Mouse (Mus musculus) retina, adult 2 months (tissue): ENCODE data around the gene Tmem41a.
"Not testable (repeated sequence)": the region's sequence is repeated elsewhere in the genome, so short reads cannot be mapped to it uniquely, and the experiment has no call there.

ENCODE experiments used
- DNase-seq: peaks from one replicate; pipeline ENCODE4 v3.0.0-alpha.2; 2012; ENCODE audit warnings: low read depth, low spot score

Gene Tmem41a

DNA sequence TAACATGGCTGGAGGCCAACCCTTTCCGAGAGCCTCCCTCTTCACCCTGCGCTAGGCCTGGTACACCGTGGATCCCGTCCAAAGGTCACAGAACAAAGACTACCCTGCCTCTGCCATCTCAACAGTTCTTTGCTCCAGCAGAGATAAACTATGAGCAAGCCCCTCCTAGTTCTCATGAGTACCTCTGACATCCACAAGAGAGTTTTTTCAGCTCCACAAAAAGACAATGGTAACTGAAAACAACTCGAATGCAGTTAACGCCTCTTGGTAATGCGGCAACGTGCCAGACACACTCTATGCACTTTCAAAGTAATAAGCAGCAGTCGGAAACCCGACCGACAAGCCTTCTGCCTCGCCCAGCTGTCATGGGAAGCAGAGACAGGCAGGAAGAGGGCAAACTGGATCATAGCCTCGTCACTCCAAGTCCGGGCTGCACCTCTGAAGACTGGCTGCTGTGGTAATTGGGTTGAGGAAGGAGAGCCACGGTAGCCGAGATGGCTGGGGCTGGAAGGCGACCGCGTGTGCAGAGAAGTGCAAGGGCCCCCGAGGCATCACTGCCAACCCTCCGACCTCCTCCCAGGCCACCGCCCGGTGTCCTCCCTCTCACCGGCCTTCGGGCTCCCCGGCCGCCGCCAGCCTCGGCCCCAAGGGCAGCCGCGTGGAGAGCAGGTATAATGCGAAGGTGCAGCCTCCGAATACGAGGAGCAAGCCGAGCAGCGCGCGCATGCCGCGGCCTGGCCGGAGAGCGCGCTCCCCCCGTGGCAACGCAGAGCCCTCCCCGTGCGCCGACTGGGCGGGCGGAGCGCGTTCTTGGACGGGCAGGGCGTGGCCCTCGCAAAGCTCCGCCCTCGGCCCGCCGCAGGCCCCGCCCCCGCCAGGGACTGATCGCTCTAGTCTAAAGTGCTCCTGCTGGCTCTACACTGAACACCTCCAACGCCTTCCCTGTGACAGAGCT, at the start of gene Tmem41a:
Gene Tmem41a, minus strand, starts transcription at position 792 of the 955 bp plus-strand sequence.
- peak; percentile 71 for DNase-seq

DNA sequence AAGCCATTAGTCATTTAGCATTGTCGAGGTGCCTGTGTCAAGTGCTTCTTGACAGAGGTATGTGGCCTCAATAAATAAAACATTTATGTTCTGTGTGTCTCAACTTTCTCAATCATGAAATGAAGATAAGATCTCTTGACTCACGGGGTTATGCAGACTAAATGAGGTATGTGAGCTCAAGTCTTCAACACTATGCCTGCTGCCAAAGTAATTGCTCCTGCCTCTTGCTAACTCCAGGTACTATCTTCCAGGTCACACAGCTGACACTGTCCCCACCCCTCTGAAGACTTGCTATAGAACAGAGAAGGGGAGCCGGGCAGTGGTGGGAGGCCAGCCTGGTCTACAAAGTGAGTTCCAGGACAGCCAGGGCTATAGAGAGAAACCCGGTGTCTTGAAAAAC, 49.0 kb upstream of the Tmem41a start:
- DNase-seq: no peak

DNA sequence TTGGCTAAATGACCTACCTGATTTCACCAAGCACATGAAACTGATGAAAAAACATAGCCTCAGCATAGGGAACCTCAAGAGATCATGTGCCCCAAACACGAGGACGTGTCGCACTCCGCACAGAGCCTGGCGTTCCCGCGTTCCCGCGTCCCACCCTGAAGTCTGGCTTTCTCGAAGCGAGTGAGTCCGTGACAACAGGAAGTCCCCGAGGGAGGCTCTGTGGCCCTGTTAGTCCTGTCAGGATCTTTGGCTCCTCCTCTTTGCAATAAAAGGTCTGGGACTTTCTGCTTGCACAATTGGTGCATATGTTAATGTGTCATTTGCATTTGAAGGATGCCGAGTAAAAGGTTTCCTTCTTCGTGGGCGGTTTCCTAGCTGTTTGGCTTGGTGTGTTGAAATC, 48.0 kb upstream of the Tmem41a start, which contains the start of gene Liph:
Gene Liph, minus strand, starts transcription at position 360 of the 400 bp plus-strand sequence.
- DNase-seq: no peak

- DNase-seq: no peak
Observed at GRCm38 (mm10) chr16:21991774-21992173, 44.4 kb upstream of the Tmem41a start.

GRCm38 (mm10) chr16:21990893-21991292, 43.5 kb upstream of the Tmem41a start:
- DNase-seq: not testable (repeated sequence)

DNA sequence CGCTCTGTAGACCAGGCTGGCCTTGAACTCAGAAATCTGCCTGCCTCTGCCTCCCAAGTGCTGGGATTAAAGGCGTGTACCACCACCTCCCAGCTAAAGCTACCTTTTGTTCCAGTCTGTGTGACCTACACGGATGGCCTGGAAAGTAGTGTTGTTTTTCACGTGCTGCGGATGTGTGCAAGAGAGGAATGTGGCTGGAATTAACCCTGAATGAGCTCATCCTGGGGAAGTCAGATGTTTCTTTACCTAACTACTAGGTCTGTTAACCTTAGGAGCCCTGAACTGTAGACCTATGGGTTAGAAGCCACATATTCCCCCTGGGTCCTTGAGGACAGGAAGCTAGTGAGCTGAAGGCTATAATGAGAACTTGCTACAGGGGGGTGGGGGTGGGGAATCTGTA, 40.6 kb upstream of the Tmem41a start:
- no peak for DNase-seq

GRCm38 (mm10) chr16:21986191-21986590, 38.8 kb upstream of the Tmem41a start:
- DNase-seq: no peak

DNA sequence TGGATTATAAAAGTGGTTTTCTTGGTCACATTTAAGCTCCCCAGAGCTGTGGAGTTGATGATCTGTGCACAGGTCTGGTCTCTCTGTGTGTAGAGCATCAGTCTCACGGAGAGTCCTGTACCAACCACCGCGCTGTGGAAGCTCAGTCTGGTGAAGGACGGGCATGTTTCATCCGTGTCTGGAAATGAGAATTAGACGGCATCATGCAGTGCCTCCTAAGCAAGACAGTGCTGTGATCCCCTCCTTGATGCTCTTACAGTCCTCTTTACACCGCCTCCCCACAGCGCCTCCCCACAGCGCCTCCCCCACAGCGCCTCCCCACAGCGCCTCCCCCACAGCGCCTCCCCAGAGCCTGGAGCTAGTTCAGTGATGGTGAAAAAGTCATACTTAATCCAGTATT, 36.7 kb upstream of the Tmem41a start:
- DNase-seq: no peak

DNA sequence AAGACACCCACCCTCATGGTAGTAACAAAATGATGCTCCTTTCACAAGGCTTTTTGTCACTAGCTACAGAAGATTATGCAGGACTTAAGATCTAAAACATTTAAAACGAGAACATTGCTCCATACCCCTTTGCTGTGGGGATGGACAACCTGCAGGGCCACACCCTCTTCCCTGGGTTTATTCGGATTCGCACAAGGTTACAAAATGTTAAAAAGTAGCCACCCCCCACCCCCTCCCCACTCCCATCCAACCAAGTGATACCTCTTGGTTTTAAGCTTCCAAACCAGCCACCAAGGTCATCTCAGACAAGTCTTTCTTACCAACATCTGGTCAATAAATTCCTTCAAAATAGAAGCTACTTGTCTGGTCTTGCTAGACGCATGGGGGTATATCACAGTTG, 36.2 kb upstream of the Tmem41a start:
- DNase-seq: no peak

DNA sequence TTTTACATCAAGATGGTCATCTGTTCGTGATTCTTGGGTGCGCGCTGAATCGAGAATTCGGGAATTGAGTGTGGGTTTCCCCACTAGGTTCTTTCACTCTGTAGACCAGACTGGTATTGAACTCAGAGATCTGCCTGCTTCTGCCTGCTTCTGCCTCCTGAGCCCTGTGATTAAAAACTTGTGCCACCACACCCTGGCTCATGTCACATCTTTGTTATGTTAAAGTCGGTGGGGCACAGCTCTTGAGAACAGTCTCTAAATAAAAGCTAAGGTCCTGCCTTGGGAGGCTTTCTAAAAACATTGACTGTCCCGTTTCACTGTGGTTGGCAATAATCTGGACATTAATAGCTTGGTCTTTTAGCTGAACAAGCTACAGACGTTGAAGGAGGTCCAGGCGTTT, 35.8 kb upstream of the Tmem41a start:
- no peak for DNase-seq

DNA sequence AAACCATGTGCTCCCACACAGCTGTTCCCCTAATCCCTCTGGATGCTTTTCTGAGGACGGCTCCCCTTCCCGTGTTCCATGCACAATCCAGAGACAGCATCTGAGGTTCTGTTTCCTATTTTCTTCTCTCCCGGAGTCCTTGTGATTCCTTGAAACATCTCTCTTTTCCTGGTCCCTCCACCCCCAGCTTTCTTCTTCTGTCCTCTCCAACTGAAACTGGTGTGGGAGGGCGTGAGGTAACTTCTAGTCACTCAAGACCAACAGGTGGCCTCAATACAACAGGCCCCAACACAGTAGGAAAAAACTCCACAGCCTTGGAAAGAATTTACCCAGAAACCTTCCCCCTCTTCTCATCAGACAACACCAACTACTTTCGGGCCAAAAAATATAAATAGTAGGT, 30.0 kb upstream of the Tmem41a start:
- DNase-seq: no peak

DNA sequence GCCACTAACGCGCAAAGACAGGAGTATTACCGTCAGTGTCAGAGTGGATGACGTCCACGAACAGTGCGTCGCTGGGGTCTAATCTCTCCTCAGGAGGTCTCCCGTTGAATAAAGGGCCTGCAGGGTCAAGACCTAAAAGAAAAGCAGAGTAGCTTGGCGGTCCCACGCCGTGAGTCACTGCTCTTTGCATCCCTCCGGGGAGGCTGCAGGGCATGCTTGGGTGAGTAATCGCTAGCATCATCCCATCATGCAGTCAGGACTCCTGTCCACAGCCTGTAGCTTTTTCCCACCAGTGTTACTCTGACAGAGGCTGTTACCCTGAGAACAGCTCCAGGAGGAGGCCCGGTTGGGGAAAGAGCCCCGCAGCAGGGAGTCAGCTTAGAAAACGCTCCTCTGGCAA, 28.9 kb upstream of the Tmem41a start:
- no peak for DNase-seq

- DNase-seq: no peak
Observed at GRCm38 (mm10) chr16:21971446-21971845, 24.1 kb upstream of the Tmem41a start.

GRCm38 (mm10) chr16:21970536-21970935, 23.2 kb upstream of the Tmem41a start:
- no peak for DNase-seq

DNA sequence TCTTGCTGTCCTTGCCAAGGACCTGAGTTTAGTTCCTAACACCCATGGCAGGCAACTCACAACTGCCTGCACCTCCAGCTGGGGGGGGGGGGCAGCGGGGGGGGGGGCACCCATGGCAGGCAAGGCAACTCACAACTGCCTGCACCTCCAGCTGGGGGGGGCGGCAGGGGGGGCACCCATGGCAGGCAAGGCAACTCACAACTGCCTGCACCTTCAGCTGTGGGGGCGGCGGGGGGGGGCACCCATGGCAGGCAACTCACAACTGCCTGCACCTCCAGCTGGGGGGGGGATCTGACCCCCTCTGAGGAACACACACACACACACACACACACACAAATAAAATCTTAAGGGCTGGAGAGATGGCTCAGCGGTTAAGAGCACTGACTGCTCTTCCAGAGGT, 22.5 kb upstream of the Tmem41a start:
- no peak for DNase-seq

DNA sequence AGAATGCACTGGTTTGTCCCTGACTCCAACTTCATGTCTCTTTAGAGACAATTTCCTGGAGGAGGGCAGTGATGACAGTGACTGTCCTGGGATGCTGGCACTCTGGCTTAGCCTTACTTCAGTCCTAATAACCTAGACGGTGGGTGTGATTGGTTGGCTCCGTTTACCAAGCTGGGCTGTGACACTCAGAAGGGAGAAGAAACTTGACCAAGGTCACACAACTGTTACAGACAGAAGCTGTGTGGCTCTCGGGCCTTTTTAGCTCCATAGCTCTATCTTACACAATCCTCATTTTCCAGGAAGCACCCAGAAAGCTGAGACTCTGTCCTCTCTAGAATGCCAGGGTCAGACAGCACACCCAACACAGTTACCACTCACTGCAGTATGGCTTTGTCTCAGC, 18.2 kb upstream of the Tmem41a start:
- DNase-seq: no peak

DNA sequence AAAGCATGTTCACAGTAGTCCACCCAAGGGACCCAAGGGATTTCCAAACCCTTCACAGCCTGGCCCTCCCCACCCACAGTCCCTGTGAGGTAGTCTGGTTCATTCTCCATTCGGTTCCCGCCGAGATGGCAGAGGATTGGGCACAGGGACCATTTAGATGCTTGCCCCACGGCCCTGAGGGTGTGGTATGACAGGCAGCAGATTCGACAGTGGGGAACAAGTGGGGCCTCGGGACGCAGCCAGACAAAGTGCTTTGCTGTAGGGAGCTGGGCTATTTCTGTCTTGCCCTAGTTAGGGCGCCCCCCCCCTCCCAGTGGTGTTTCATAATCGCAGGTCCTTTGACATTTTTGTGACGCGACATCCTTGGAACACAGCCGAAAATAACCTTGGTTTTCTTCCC, 8.2 kb upstream of the Tmem41a start:
- DNase-seq: no peak

DNA sequence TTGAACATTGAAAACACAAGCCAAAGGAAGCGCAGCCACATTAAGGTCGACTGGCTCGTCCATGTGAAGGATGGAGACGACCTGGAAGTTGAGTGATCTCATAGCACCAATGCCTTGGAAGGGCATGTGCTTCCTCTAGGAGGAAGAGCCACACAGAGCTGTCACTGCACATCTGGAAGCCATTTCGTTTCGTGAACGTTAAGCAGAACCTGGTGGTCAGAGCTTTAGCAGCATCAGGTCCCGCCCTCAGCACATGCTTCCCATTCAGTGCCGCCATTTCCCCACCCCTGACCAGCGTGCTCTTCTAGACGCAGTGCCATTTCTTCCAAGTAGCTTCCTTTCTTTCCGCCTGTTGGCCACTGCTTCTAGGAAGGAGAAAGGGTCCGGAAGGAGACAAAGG, 18.9 kb downstream of the Tmem41a start:
- no peak for DNase-seq

DNA sequence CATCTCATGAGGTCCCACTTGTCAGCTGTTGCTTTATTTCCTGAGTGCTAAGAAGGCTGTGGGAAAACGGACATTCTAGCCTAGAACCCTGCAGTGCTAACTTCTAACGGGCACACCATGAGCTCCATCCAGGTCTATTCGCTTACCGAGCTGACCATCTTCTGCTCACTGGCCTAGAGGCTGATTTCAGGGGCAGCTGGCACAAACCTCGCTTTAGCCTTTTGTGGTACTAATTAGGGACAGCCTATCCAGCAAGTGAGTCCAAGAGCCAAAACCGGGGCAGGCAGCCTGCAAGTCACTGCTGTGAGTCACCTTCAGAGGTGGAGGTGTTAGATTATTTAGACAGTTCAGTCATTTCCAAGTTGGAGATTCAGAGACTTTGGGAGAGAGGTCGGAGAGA, 30.7 kb downstream of the Tmem41a start:
- DNase-seq: no peak

GRCm38 (mm10) chr16:21913347-21913746, 34.0 kb downstream of the Tmem41a start:
- DNase-seq: no peak

DNA sequence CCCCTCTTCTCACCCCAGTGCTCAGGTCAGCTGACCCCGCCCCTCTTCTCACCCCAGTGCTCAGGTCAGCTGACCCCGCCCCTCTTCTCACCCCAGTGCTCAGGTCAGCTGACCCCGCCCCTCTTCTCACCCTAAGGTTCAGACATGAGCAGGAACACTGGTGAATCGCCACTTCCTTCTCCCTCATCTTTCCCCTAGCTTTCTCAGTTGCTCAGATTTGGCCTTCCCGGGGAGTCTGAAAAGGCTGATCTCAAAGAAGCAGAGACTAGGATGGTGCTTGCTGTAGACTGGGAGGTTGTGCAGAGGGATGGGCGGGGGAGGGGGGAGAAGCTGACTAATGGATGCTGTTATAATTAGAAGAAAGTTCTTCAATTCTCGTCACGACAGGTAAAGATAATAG, 38.4 kb downstream of the Tmem41a start:
- DNase-seq: not testable (repeated sequence)

GRCm38 (mm10) chr16:21906902-21907301, 40.5 kb downstream of the Tmem41a start:
- DNase-seq: no peak

GRCm38 (mm10) chr16:21905996-21906395, 41.4 kb downstream of the Tmem41a start:
- DNase-seq: no peak
